Mouse (Mus musculus): ENCODE measurements at regions not wholly inside any gene's neighbourhood (a gene's known extent, or its start where the extent isn't known, plus 50 kb on each side); places are given as distances from the start of the nearest gene placed in this dataset.

GRCm38 (mm10) chr4:143042806-143043205, 170.0 kb downstream of the Prdm2 start:
- no peak for TF ChIP-seq CTCF (IDR thresholded peaks at IDR 0.05; ENCODE audit: control insufficient read depth, insufficient read depth, low read length)
- no peak for TF ChIP-seq POLR2A (IDR thresholded peaks at IDR 0.05; ENCODE audit: borderline replicate concordance, control insufficient read depth, low read depth, low read length)
